Comparison of ENCODE assay signal across 8 mouse cellular contexts in genomic region chr1:44198273-44199171, GRCm38 (mm10). TPM values are rescaled to one million over a fixed set of nuclear protein-coding genes. Genes with fewer than 3 reads are reported as not detected.
A peak's percentile ranks its signal among the peaks of the same experiment; 100 is the strongest.
DNase-seq lines count a peak whose midpoint lies in the region; ATAC-seq lines count a peak whose summit lies in the region.

No protein-coding gene starts in this region.

- peak; percentile 30 for DNase-seq in R1 (ENCODE audit: low read depth, low spot score)
- peak; percentile 34 for DNase-seq in embryo, embryonic 10 days (ENCODE audit: low spot score)
- peak; percentile 83 for DNase-seq in gastrocnemius, postnatal 25 days
- peak; percentile 66 to 91 for DNase-seq in left cerebral cortex, postnatal 14 days (ENCODE audit: low spot score in 2 of 2)
- peak; percentile 91 for DNase-seq in midbrain, embryonic 11.5 days (ENCODE audit: low spot score, missing footprints)
- DNase-seq in telencephalon, adult 2 months (ENCODE audit: low read depth, low spot score), result peak; percentile 59
- DNase-seq in ovary, adult 18-20 months (ENCODE audit: low spot score), result no peak

- H3K36me3 ChIP-seq in intestine, embryonic 15.5 days, result no peaks in the 10 kb centered on the region
- H3K36me3 ChIP-seq in midbrain, embryonic 11.5 days (ENCODE audit: control insufficient read depth, insufficient read depth, low read length), result no peaks in the 10 kb centered on the region

- no peaks in the 10 kb centered on the region for H3K9me3 ChIP-seq in intestine, embryonic 15.5 days
- H3K9me3 ChIP-seq in midbrain, embryonic 11.5 days (ENCODE audit: control insufficient read depth, low read length), result no peaks in the 10 kb centered on the region

- 16% methylated on average over 47 of the region's 47 CpGs for WGBS in intestine, embryonic 15.5 days
- 14% methylated on average over 47 of the region's 47 CpGs for WGBS in midbrain, embryonic 11.5 days

- peak; percentile 82 for ATAC-seq in intestine, embryonic 15.5 days
- peak; percentile 67 for ATAC-seq in midbrain, embryonic 11.5 days (ENCODE audit: low FRiP score)

- H3K4me3 ChIP-seq in intestine, embryonic 15.5 days (replicated peaks), result peak overlapping the region; percentile 43
- H3K4me3 ChIP-seq in midbrain, embryonic 11.5 days (ENCODE audit: low read depth, low read length), result peak overlapping the region; percentile 38

- H3K9ac ChIP-seq in intestine, embryonic 15.5 days, result peak overlapping the region; percentile 30; the same call in 1 of the 2 replicates
- peak overlapping the region; percentile 53 for H3K9ac ChIP-seq in midbrain, embryonic 11.5 days (ENCODE audit: low read length)

- intact Hi-C loops in left cerebral cortex, postnatal 14 days (cut with DNase I), result no loop called here

- no peak overlapping the region for H3K27ac ChIP-seq in intestine, embryonic 15.5 days
- H3K27ac ChIP-seq in midbrain, embryonic 11.5 days (ENCODE audit: low read depth, low read length), result no peak overlapping the region

- H3K4me2 ChIP-seq in intestine, embryonic 15.5 days (replicated peaks), result peak overlapping the region; percentile 91
- H3K4me2 ChIP-seq in midbrain, embryonic 11.5 days, result peak overlapping the region; percentile 80

- no peaks in the 10 kb centered on the region for H3K27me3 ChIP-seq in intestine, embryonic 15.5 days (replicated peaks)
- no peaks in the 10 kb centered on the region for H3K27me3 ChIP-seq in midbrain, embryonic 11.5 days (ENCODE audit: control insufficient read depth, insufficient read depth, low read length)

- H3K4me1 ChIP-seq in intestine, embryonic 15.5 days (replicated peaks), result no peaks in the 10 kb centered on the region
- no peaks in the 10 kb centered on the region for H3K4me1 ChIP-seq in midbrain, embryonic 11.5 days (ENCODE audit: control insufficient read depth, insufficient read depth, low read length)

RNA-seq across cellular contexts. Expression of gene Mettl21e, which starts 20.2 kb away (rescaled TPM):
- total RNA-seq in gastrocnemius, postnatal 25 days (2021), result 10 to 100 TPM; 12.4 to 12.6 TPM
- not detected in 2 replicates for polyA plus RNA-seq in intestine, embryonic 15.5 days (2015; fragmentation: Nextera tagmentation; extraction: Ambion mirVana)
- under 1 TPM in 1 of 2 experiments, not detected in 1; 0.11 TPM for total RNA-seq in left cerebral cortex, postnatal 14 days (2021)
- not detected in 2 replicates for polyA plus RNA-seq in midbrain, embryonic 11.5 days (2014; fragmentation: Nextera tagmentation; extraction: Ambion mirVana)

RNA-seq across cellular contexts. Expression of gene Ercc5, which starts 51.0 kb away (rescaled TPM):
- 10 to 100 TPM; 11.2 to 15.3 TPM for total RNA-seq in gastrocnemius, postnatal 25 days (2021)
- polyA plus RNA-seq in intestine, embryonic 15.5 days (2015; fragmentation: Nextera tagmentation; extraction: Ambion mirVana), result 14.3 and 14.8 TPM in 2 replicates
- 10 to 100 TPM; 19.4 to 23.0 TPM for total RNA-seq in left cerebral cortex, postnatal 14 days (2021)
- 41.8 and 43.5 TPM in 2 replicates for polyA plus RNA-seq in midbrain, embryonic 11.5 days (2014; fragmentation: Nextera tagmentation; extraction: Ambion mirVana)

Comparison
In these comparisons a context has a peak if more than half of its experiments do, and no peak if none do; other contexts are left out.
1. RNA of gene Mettl21e, which starts 20.2 kb away (total RNA-seq): 12.4 to 12.6 TPM in gastrocnemius, postnatal 25 days; 0.11 TPM in left cerebral cortex, postnatal 14 days; every median in the first group is over 10 times any median in the second.